Mouse (Mus musculus): ENCODE measurements at regions not wholly inside any gene's neighbourhood (a gene's known extent, or its start where the extent isn't known, plus 50 kb on each side); places are given as distances from the start of the nearest gene placed in this dataset.

GRCm38 (mm10) chr11:31748275-31748815, 76.7 kb upstream of the Bod1 start:
- DNase-seq (ENCODE audit: low spot score): no peak

GRCm38 (mm10) chr11:31751274-31751673, 79.6 kb upstream of the Bod1 start:
- no peak for DNase-seq (ENCODE audit: low spot score)

- DNase-seq (ENCODE audit: low spot score): no peak
Observed at GRCm38 (mm10) chr11:31753211-31753610, 81.5 kb upstream of the Bod1 start.

GRCm38 (mm10) chr11:31753711-31754161, 82.1 kb upstream of the Bod1 start:
- no peak for DNase-seq (ENCODE audit: low spot score)

GRCm38 (mm10) chr11:31754416-31754815, 82.7 kb upstream of the Bod1 start:
- DNase-seq (ENCODE audit: low spot score): no peak

- DNase-seq (ENCODE audit: low spot score): no peak
Observed at GRCm38 (mm10) chr11:31755858-31756257, 84.2 kb upstream of the Bod1 start.

DNA sequence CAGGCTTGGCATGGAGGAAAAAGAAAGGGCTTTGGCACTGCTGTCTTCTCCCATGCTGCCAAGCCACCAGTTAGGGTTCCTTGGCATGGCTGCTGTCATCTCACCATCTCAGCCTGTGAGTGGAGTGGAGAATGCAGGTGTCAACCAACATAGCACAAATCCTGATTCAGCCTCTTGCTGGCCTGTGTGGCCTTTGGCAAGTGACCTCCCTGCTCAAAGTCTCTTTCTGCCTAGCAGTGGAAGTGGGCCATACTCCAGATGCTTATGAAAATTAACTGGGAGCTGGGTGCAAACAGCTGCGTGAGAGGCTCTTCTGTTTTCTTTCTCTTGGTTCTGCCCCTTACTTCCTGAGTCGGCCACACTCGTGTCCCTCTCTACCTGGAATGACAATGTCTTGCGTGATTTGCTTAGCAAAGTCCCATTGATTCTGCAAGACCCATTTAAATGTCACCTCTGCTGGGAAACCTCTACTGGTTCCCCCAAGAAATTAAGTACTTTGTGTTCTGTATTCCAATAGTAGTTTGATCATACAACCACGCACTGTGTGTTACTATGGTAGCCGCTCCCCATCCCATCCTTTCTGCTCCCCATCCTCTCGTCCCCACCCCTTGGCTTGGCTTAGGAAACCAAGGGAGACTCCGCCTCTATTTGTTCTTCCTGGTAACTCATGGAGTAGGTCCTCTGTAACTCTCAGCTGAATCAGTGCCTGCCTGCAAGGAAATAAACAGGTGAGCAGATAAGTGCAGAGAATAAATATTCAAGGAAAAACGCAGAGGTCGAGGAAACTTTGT, 84.9 kb upstream of the Bod1 start:
- no peak for DNase-seq (ENCODE audit: low spot score)

DNA sequence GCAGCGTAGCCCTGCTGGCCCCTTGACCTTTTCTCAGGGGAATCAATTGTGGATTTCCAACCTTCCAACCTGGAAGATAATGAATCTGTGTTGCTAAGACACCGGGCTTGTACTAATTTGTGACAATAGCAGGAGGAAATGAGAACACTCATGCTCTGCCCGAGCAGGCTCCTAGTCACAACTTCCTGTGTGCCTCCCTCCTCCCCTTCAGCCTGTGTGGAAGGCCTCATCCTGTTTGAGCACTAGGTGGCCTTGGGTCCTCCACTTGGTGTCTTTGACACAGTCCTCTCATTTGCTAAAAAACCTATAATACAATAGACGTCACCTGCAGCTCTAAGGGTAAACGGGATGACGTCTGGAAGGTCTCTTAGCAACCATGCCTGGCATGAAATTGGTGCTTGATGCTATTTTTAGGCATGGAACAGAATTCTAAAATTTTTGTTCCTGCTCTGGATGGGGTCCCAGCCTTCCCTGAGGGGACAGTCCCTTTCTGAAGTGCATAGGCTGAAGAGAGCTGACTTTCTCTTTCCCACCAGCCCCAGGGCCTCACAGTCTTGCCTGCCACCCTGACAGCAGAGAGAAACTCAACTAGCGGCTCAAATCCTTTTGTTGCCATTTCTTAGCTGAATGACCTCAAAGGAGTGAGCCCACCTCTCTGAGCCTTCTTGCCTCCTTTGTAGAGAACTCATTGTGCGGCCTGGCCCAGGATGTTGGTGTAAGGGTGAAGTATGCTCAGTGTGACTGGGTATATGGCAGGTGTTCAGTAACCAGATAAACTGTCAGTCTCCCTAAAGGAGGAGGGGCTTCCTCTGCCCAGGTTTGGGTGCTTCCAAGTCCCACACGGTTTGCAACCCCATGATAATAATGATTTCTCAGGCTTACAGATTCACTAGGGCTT, 88.4 kb upstream of the Bod1 start:
- DNase-seq (ENCODE audit: low spot score): no peak

DNA sequence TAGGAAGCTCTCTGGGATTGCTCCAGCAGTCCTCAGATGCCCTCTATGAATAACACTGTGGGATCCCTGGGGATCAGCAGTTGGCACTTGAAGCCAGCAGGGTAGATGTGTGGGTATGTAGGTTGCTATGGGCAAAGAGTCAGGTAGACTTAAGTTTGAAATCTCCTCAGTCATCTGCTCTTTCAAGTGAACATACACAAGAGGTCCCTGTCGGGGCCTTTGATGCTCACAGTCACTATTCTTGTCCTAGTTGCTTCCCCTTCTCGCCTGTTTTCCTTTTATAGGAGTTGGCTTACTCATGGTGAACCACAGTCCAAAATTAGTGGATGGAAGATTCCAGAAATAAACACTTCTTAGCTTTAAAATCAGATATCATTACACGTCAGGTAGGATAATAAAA, 92.2 kb upstream of the Bod1 start:
- no peak for DNase-seq (ENCODE audit: low spot score)

GRCm38 (mm10) chr11:31766296-31766695, 94.6 kb upstream of the Bod1 start:
- DNase-seq (ENCODE audit: low spot score): no peak

DNA sequence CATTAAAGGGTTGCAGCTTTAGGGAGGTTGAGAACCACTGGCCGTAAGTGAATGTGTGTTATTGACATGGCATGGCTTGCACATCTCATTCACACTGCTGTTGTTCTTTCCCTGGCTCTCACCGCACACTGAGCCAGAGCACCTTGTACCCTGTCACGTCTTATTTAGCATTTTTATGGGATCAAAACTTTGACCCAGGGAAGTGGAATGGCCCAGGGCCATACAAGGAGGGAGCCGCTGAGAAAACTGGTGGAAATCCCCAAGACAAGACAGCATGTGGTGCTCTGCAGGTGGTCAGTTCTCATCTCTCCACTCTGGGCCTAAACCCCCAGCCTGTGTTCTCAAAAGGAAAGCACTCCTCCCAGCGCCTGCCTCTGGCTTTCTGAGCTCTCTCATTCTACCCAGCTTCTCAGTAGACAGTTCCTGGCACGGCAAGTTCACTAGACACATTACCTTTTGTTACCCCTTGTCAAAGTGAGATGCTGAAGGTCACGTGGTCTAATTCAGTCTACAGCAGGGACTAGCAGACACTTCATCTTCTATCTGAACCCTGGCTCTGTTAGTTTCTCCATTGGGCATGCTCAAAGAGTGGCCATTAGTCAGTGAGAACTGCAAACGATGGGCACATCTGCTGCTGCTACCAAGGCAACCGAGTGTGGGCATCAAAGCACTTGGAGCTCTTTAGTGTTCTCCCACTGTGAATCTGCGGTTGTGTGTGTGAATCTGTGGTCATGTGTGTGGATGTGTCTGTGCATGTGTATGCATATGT, 96.2 kb upstream of the Bod1 start:
- no peak for DNase-seq (ENCODE audit: low spot score)

DNA sequence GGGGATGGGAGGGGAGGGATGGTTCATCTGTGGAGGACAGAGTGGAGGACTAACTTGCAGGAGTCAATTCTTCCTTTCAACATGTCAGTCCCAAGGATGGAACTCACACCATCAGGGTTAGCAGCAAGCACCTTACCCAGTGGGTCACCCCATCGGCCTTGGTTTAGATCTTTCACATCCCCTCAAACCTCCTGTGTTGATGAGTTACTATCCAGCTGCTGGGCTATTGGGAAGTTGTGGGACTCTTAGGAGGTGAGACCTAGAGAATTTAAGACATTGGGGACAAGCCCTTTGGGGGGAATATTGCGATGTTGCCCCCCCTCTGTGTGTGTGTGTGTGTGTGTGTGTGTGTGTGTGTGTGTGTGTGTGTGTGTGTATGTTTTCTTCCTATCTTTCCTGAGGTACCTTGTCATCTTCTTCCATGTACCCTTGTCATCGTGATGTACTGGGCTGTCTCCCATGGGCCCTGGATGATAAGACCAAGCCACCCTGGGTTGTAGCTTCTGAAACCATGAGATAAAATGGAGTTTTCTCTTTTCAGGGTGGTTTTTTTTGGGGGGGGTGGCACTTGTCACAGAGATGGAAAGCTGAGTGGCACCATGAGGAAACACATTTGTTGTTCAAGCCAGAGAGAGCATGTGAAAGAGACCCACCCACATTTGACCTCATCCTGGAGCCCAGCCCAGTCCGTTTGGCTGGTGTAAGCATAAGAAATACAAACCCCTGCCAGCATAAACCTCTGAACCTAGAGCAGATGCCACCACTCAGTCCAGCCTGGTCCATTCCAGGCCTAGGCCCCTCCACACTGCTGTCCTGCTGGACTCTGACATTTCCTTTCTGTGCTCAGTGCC, 98.3 kb upstream of the Bod1 start:
- peak; percentile 47 for DNase-seq (ENCODE audit: low spot score)

GRCm38 (mm10) chr11:31770881-31771280, 99.2 kb upstream of the Bod1 start:
- DNase-seq (ENCODE audit: low spot score): no peak

- DNase-seq (ENCODE audit: low spot score): no peak
Observed at GRCm38 (mm10) chr11:31771491-31772439, 100.1 kb upstream of the Bod1 start.

DNA sequence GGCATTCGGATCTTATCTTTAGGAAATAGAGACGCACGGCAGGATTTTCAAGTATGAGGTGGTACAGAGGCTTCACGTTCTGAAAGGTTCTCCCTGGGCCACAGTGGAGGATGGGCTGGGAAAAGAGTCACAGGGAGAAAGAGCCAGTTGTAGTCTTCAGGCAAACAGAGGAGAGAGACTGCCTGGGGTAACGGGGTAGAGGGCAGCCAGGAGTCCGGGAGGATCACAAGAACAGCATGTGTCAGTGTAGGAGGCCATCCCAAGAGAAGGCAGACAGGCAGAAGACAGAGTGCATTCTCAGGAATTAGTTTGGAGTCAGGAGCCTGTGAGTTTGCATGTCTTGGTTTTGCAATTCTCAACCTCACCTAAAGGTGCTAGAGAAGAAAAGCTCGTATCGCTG, 94.5 kb upstream of the Cpeb4 start:
- DNase-seq (ENCODE audit: low spot score): no peak

- no peak for DNase-seq (ENCODE audit: low spot score)
Observed at GRCm38 (mm10) chr11:31778766-31779165, 93.2 kb upstream of the Cpeb4 start.

GRCm38 (mm10) chr11:31779267-31779666, 92.7 kb upstream of the Cpeb4 start:
- no peak for DNase-seq (ENCODE audit: low spot score)

- DNase-seq (ENCODE audit: low spot score): no peak
Observed at GRCm38 (mm10) chr11:31780969-31781368, 91.0 kb upstream of the Cpeb4 start.

DNA sequence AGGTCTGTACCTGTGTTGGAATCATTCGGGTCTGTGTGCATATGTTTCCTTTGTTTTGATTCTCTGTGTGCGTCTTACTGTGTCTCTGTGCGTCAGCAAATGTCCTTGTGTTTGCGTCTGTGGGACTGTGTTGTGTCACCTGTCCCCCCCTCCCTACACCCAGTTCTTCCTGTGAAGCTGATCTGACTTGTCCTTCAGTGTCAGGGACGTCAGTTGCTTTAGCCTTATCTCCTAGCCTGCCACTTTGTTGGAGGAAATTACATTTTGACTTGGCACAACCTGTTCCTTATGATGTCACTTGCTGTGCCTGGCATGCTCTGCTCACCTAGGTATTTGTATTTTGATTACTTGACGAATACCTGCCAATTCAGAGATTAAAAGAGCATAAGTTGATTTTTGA, 90.4 kb upstream of the Cpeb4 start:
- DNase-seq (ENCODE audit: low spot score): no peak

GRCm38 (mm10) chr11:31783506-31784063, 88.4 kb upstream of the Cpeb4 start:
- no peak for DNase-seq (ENCODE audit: low spot score)

Measured in spleen, adult 12 weeks (tissue).